Mouse (Mus musculus): ENCODE data around the gene Yeats2. TPM values are rescaled to one million over a fixed set of nuclear protein-coding genes. Genes with fewer than 3 reads are reported as not detected.
A peak's percentile ranks its signal among the peaks of the same experiment; 100 is the strongest.

The Yeats2 gene
- polyA plus RNA-seq, 1 experiment from 2014 or later: 39.7 TPM

GRCm38 (mm10) chr16:20213591-20214226, 72.8 kb downstream of the Yeats2 start:
- H3K4me3 ChIP-seq (ENCODE audit: low read depth, low read length): no peak overlapping the region
- no peak for ATAC-seq (ENCODE audit: insufficient read depth, low FRiP score, low TSS enrichment)
- H3K4me1 ChIP-seq (ENCODE audit: control insufficient read depth, insufficient read depth, low read length): no peaks in the 10 kb centered on the region
- H3K27me3 ChIP-seq (ENCODE audit: control insufficient read depth, insufficient read depth, low read length): no peaks in the 10 kb centered on the region
- peaks cover 13% of the 10 kb centered on the region for H3K36me3 ChIP-seq (ENCODE audit: control insufficient read depth, insufficient read depth, low read length)
- DNase-seq (ENCODE audit: low spot score): peak; percentile 35
- no peak overlapping the region for H3K9ac ChIP-seq (ENCODE audit: low read length)
- no peaks in the 10 kb centered on the region for H3K9me3 ChIP-seq (ENCODE audit: control insufficient read depth, low read length)
- WGBS: 91% methylated on average over 3 of the region's 3 CpGs
- H3K27ac ChIP-seq (ENCODE audit: low read depth, low read length): no peak overlapping the region
- H3K4me2 ChIP-seq (ENCODE audit: low read depth): no peak overlapping the region

DNA sequence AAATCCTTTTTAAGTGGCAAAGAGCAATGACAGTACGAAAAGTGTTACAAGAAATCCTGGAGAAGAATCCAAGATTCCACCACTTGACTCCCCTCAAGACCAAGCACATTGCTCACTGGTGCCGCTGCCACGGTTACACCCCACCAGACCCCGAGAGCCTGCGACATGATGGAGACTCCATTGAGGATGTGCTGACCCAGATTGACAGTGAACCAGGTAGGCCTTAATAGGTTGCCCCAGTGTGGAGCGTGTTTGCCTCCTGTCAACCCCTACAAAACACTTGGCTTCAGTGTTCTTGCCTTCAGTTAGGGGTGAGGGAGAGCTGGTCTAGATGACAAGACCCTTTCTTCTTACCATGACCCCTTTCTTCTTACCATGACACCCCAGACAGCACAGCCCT, 81.9 kb downstream of the Yeats2 start:
- ATAC-seq (ENCODE audit: insufficient read depth, low FRiP score, low TSS enrichment) (no peak), DNase-seq (ENCODE audit: low spot score) (no peak)
- H3K4me2 ChIP-seq (ENCODE audit: low read depth): no peak overlapping the region
- no peak overlapping the region for H3K9ac ChIP-seq (ENCODE audit: low read length)
- H3K4me3 ChIP-seq (ENCODE audit: low read depth, low read length): no peak overlapping the region
- WGBS: 92% methylated on average over 6 of the region's 6 CpGs
- H3K36me3 ChIP-seq (ENCODE audit: control insufficient read depth, insufficient read depth, low read length): peaks cover 27% of the 10 kb centered on the region
- no peaks in the 10 kb centered on the region for H3K9me3 ChIP-seq (ENCODE audit: control insufficient read depth, low read length)
- no peaks in the 10 kb centered on the region for H3K4me1 ChIP-seq (ENCODE audit: control insufficient read depth, insufficient read depth, low read length)
- H3K27me3 ChIP-seq (ENCODE audit: control insufficient read depth, insufficient read depth, low read length): no peaks in the 10 kb centered on the region
- H3K27ac ChIP-seq (ENCODE audit: low read depth, low read length): no peak overlapping the region

DNA sequence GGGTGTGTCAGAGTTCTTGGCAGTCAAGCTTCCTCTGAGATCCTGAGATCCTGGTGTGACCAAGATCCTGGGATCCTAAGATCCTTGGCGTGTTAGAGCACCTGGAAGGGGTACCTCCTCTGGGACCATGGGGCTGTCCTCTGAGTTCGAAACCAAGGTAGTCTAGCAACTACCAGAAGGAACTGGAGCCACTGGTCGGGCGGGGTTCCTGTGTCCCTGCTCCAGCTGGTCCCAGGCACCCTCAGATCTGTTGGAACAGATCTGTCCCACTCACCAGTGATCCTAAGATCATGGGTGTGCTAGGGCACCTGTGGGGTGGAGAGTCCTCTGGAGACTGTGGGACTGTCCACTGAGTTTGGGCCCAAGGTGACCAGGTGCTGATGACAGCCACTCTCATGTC, 85.8 kb downstream of the Yeats2 start:
- H3K9ac ChIP-seq (ENCODE audit: low read length): no peak overlapping the region
- peaks cover 35% of the 10 kb centered on the region for H3K36me3 ChIP-seq (ENCODE audit: control insufficient read depth, insufficient read depth, low read length)
- H3K4me3 ChIP-seq (ENCODE audit: low read depth, low read length): no peak overlapping the region
- no peaks in the 10 kb centered on the region for H3K27me3 ChIP-seq (ENCODE audit: control insufficient read depth, insufficient read depth, low read length)
- no peaks in the 10 kb centered on the region for H3K4me1 ChIP-seq (ENCODE audit: control insufficient read depth, insufficient read depth, low read length)
- ATAC-seq (ENCODE audit: insufficient read depth, low FRiP score, low TSS enrichment): no peak
- no peaks in the 10 kb centered on the region for H3K9me3 ChIP-seq (ENCODE audit: control insufficient read depth, low read length)
- H3K4me2 ChIP-seq (ENCODE audit: low read depth): no peak overlapping the region
- 96% methylated on average over 4 of the region's 4 CpGs for WGBS
- no peak for DNase-seq (ENCODE audit: low spot score)
- H3K27ac ChIP-seq (ENCODE audit: low read depth, low read length): no peak overlapping the region

- Histone ChIP-seq H3K4me1 (ENCODE audit: control insufficient read depth, insufficient read depth, low read length) (no peaks in the 10 kb centered on the region), H3K9ac (ENCODE audit: low read length) (no peak overlapping the region), H3K9me3 (ENCODE audit: control insufficient read depth, low read length) (no peaks in the 10 kb centered on the region), H3K27ac (ENCODE audit: low read depth, low read length) (no peak overlapping the region), H3K4me2 (ENCODE audit: low read depth) (no peak overlapping the region), H3K27me3 (ENCODE audit: control insufficient read depth, insufficient read depth, low read length) (no peaks in the 10 kb centered on the region), H3K36me3 (ENCODE audit: control insufficient read depth, insufficient read depth, low read length) (peaks cover 31% of the 10 kb centered on the region), H3K4me3 (ENCODE audit: low read depth, low read length) (no peak overlapping the region)
- no peak for ATAC-seq (ENCODE audit: insufficient read depth, low FRiP score, low TSS enrichment)
- no peak for DNase-seq (ENCODE audit: low spot score)
- WGBS: 89% methylated on average over 6 of the region's 6 CpGs
Measured at GRCm38 (mm10) chr16:20227504-20227903, 86.6 kb downstream of the Yeats2 start.

DNA sequence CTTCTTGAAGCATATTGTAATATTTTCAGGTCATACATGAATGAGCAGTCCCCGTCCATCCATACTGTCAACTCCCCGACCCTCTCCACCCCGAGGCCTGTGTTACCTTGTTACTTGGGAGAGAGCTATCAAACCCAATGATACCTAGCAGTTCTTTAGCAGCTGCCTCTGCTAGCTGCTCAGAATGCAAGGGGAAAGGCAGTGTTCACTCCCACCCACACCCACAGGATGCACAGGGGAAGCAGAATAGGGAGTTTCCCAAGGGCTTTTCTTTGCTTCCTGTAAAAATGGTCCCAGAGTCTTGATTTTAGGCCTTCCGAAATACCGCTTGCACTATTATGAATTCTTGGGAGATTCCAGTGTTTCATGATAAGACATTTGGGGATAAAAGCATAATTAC, 87.3 kb downstream of the Yeats2 start:
- Histone ChIP-seq H3K27me3 (ENCODE audit: control insufficient read depth, insufficient read depth, low read length) (no peaks in the 10 kb centered on the region), H3K4me3 (ENCODE audit: low read depth, low read length) (no peak overlapping the region), H3K4me2 (ENCODE audit: low read depth) (no peak overlapping the region), H3K27ac (ENCODE audit: low read depth, low read length) (no peak overlapping the region), H3K4me1 (ENCODE audit: control insufficient read depth, insufficient read depth, low read length) (no peaks in the 10 kb centered on the region), H3K9me3 (ENCODE audit: control insufficient read depth, low read length) (no peaks in the 10 kb centered on the region), H3K9ac (ENCODE audit: low read length) (no peak overlapping the region), H3K36me3 (ENCODE audit: control insufficient read depth, insufficient read depth, low read length) (peaks cover 29% of the 10 kb centered on the region)
- ATAC-seq (ENCODE audit: insufficient read depth, low FRiP score, low TSS enrichment) (no peak), DNase-seq (ENCODE audit: low spot score) (no peak)
- 97% methylated on average over 5 of the region's 5 CpGs for WGBS

GRCm38 (mm10) chr16:20234406-20234805, 93.5 kb downstream of the Yeats2 start:
- DNase-seq (ENCODE audit: low spot score) (no peak), ATAC-seq (ENCODE audit: insufficient read depth, low FRiP score, low TSS enrichment) (no peak)
- Histone ChIP-seq H3K4me1 (ENCODE audit: control insufficient read depth, insufficient read depth, low read length) (no peaks in the 10 kb centered on the region; the same call in 1 of the 2 replicates), H3K36me3 (ENCODE audit: control insufficient read depth, insufficient read depth, low read length) (peaks cover 10% of the 10 kb centered on the region), H3K9ac (ENCODE audit: low read length) (no peak overlapping the region), H3K9me3 (ENCODE audit: control insufficient read depth, low read length) (no peaks in the 10 kb centered on the region), H3K27me3 (ENCODE audit: control insufficient read depth, insufficient read depth, low read length) (no peaks in the 10 kb centered on the region), H3K4me2 (ENCODE audit: low read depth) (no peak overlapping the region), H3K27ac (ENCODE audit: low read depth, low read length) (no peak overlapping the region), H3K4me3 (ENCODE audit: low read depth, low read length) (no peak overlapping the region)
- 70% methylated on average over 4 of the region's 4 CpGs for WGBS

- DNase-seq (ENCODE audit: low spot score): no peak
- H3K4me2 ChIP-seq (ENCODE audit: low read depth): no peak overlapping the region
- 73% methylated on average over 4 of the region's 4 CpGs for WGBS
- no peaks in the 10 kb centered on the region for H3K36me3 ChIP-seq (ENCODE audit: control insufficient read depth, insufficient read depth, low read length)
- H3K4me3 ChIP-seq (ENCODE audit: low read depth, low read length): no peak overlapping the region
- no peaks in the 10 kb centered on the region; the same call in 1 of the 2 replicates for H3K4me1 ChIP-seq (ENCODE audit: control insufficient read depth, insufficient read depth, low read length)
- H3K9ac ChIP-seq (ENCODE audit: low read length): no peak overlapping the region
- no peaks in the 10 kb centered on the region for H3K9me3 ChIP-seq (ENCODE audit: control insufficient read depth, low read length)
- H3K27me3 ChIP-seq (ENCODE audit: control insufficient read depth, insufficient read depth, low read length): no peaks in the 10 kb centered on the region
- no peak overlapping the region for H3K27ac ChIP-seq (ENCODE audit: low read depth, low read length)
- no peak for ATAC-seq (ENCODE audit: insufficient read depth, low FRiP score, low TSS enrichment)
Measured at GRCm38 (mm10) chr16:20237426-20237825, 96.6 kb downstream of the Yeats2 start.

DNA sequence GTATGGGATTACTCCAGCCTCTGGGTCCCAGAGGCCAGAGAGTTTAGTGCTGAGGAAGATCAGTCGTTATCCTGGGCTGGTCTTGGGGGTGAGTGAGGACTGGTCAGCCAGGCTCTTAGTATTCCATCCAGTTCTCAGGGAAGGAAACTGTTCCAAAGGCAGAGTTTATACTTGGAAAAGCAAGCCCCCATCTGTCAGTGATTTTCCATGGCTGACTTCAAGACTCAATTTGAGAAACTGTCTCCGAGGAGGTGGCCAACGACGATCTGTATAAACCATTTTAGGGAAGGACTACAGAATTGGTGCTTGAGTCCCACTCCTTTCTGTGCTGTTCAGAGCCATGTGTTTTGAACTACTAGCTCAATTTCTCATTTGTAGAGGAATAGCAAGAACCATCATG, 97.8 kb downstream of the Yeats2 start:
- H3K9ac ChIP-seq (ENCODE audit: low read length): no peak overlapping the region
- no peaks in the 10 kb centered on the region for H3K36me3 ChIP-seq (ENCODE audit: control insufficient read depth, insufficient read depth, low read length)
- H3K4me3 ChIP-seq (ENCODE audit: low read depth, low read length): no peak overlapping the region
- no peaks in the 10 kb centered on the region for H3K9me3 ChIP-seq (ENCODE audit: control insufficient read depth, low read length)
- H3K4me1 ChIP-seq (ENCODE audit: control insufficient read depth, insufficient read depth, low read length): no peaks in the 10 kb centered on the region; the same call in 1 of the 2 replicates
- DNase-seq (ENCODE audit: low spot score) (no peak), ATAC-seq (ENCODE audit: insufficient read depth, low FRiP score, low TSS enrichment) (no peak)
- no peaks in the 10 kb centered on the region for H3K27me3 ChIP-seq (ENCODE audit: control insufficient read depth, insufficient read depth, low read length)
- no peak overlapping the region for H3K27ac ChIP-seq (ENCODE audit: low read depth, low read length)
- 89% methylated on average over 4 of the region's 4 CpGs for WGBS
- H3K4me2 ChIP-seq (ENCODE audit: low read depth): no peak overlapping the region

All from neural tube, embryonic 11.5 days (tissue).